Mouse (Mus musculus): ENCODE measurements around the gene Cpvl. TPM values are rescaled to one million over a fixed set of nuclear protein-coding genes. Genes with fewer than 3 reads are reported as not detected.

Gene Cpvl
- total RNA-seq, 2 experiments from 2014 or later = not detected

DNA sequence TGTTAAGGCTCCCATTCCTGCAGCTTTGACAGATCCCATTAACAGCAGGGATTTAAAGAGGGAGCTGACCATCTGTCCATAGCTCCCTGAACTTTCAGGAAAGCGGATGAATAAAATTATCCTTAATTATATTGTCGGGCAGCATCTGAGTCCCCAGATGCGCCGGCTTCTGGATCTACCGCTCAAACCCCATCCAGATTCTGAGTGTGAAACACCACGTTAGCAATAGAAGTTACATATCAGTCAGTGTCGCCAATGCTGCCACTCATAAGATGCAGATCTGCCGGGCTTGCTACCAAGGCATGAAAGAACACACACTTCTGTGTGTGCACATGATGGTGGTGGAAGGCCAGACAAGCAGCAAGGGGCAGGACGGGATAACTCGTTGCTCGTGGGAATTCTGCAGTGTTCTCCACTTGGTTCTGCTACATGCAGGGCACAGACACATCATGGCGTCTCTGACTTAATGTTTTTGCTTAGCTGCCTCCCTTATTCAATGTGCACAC, 6.2 kb downstream of the Cpvl start:
- no peak for DNase-seq

GRCm38 (mm10) chr6:53971729-53972128, 6.7 kb downstream of the Cpvl start:
- no peak for DNase-seq

DNA sequence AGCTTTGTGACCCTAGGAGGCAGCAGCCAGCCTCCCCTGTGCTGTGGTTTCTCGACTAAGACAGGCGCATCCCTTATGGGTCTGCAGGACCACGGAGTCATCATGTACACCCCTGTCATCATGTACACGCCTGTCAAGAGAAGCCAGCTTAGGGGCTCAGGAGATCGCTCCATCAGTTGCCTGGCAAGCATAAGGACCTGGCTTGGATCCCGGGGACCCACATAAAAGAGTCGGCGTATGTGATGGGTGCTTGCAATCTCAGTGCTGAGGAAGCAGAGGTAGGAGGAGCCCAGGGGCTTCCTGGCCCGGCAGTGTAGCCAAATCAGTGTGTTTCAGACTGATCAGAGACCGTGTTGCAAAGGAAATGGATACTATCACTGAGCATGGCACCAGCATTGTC, 9.4 kb downstream of the Cpvl start:
- no peak for DNase-seq

- DNase-seq = no peak
These were observed 9.9 kb downstream of the Cpvl start for GRCm38 (mm10) chr6:53968550-53968949.

- DNase-seq = no peak
These were observed 11.9 kb downstream of the Cpvl start for GRCm38 (mm10) chr6:53966595-53966994.

- DNase-seq = no peak
These were observed 12.6 kb downstream of the Cpvl start for GRCm38 (mm10) chr6:53965900-53966299.

- no peak for DNase-seq
These were observed 14.5 kb downstream of the Cpvl start for GRCm38 (mm10) chr6:53963906-53964496.

DNA sequence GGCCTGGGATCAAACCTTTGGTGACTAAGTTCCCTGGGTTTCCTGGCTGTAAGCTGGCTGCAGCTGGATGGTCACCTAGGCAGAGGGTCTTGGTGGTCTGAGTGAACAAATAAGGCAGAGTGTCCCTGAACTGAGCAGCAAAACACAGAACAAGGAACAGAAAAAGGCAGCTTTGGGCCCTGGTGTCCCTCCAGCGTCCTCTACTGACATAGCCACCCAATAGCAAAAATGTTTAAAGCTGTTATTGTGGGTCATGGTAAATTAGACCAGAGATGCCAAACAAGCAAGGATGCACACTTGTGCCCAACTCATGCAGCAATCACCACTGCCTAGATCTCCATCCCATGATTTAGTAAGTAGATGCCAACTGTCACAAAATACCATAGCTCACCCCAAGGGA, 16.5 kb downstream of the Cpvl start:
- DNase-seq = no peak

DNA sequence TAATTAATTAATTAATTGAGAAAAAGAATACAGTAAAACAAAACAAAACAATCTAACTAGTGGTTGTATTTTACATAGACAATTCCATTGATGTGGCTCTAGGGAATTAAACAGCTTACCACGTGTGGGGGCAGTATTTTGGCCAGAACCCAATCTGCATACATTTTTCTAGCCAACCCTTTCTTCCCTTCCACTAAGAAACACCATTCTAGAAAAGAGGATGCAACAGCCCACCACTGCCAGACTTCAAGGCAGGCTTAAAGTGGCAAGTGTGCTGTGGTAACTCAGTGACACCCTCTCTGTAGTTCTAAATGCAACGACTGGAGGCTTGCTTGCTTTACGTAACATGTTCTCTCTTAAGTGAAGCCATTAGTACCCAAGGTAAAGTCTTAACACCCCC, 18.6 kb downstream of the Cpvl start:
- no peak for DNase-seq

DNA sequence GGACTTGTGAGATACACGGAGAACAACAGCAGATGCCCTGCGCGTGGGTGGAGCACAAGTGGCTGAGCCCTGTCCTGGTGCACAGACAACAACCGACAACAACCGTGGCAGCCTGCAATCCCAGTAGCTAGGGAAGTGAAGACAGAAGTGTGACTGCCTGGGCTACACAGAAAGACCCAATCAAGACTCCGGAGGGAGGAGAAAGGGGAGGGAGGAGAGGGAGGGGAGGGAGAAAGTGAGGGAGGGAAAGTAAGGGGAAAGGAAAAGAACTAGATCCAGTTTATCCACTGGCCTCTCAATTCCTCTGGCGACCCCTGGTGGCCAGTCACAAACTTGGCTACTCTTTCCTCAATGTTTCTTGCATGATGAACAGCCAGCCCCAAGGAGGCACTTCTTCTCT, 20.1 kb downstream of the Cpvl start:
- peak; percentile 87 for DNase-seq

- DNase-seq = no peak
These were observed 22.0 kb downstream of the Cpvl start for GRCm38 (mm10) chr6:53956513-53956912.

GRCm38 (mm10) chr6:53955846-53956245, 22.6 kb downstream of the Cpvl start:
- no peak for DNase-seq

DNA sequence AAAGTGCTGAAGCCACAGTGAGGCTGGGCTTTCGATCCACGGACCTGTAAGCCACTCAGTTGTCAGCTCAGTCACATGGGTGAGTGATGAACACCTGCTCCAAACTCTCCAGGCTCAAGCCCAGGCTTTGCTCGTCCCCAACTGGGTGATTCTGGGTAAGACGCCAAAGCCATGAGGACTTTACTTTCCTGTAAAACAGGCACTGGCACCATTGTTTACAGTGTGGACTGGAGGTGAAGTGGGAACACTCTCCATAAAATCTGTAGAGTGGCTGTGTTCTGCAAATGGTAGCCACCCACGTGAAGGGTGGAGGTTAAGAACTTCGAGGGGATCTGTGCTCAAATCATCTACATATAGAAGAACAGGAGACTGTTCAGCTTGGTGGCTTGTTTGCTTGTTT, 23.2 kb downstream of the Cpvl start:
- no peak for DNase-seq

- DNase-seq = peak; percentile 36
These were observed 24.4 kb downstream of the Cpvl start for GRCm38 (mm10) chr6:53954106-53954505.

DNA sequence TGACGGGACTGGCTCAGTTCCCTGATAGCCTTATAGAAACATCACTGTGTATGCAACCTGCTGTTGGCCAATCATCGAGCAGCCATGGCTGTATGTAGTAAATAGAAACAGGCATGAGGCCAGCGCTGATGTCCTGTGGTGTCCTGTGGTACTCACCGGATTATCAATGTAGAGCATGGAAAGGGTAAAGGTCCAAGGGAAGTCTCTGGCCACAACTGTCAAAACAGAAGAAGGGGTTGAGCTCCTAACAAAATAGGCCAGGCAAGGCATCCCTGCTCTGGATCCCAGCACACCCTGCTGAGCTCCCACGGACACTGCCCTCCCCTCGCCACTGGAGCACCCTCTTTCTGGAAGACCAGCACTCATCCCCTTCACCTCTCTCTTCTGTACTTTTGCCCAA, 25.1 kb downstream of the Cpvl start:
- DNase-seq = no peak

DNA sequence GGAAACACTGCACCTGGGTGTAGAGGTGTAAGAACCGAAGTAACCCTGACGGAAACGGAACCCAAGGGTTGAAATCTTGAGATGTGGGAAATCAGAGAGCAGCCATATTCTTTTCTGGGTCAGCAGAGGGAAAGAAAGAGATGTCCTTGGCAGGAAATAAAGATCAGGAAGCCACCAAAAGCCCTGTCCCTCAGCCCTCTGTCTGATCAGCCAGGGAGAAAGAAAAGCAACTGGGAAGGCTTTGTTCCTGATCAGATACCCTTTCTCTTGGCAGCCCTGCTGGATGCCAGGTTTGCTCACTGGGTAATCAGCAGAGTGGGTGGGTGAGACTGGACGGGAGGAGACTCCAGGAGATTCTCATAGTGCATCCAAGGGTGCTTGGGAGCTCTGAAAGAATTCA, 27.1 kb downstream of the Cpvl start:
- DNase-seq = no peak

DNA sequence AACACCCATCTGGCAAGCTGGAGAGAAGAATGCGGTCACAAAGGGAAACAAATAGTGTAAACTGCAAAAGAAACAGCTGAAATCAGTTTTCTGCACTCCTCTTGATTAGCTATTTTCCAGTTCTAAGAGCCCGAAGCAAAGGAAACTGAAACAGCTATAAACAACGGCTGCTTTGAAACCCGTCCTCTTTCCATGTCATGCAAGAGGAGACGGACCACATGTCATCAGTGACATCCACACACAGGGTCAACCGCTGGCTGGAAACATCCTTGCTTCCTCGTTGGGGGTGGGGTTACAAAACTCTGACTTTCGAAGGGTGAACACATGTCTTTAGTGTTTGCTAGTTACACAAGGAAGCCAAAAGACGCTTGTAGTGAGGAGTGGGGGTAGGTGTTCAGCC, 27.6 kb downstream of the Cpvl start:
- DNase-seq = no peak

- no peak for DNase-seq
These were observed 30.0 kb downstream of the Cpvl start for GRCm38 (mm10) chr6:53948388-53949035.

- no peak for DNase-seq
These were observed 33.6 kb downstream of the Cpvl start for GRCm38 (mm10) chr6:53944887-53945286.

GRCm38 (mm10) chr6:53944417-53944816, 34.1 kb downstream of the Cpvl start:
- DNase-seq = no peak

- DNase-seq = no peak
These were observed 36.2 kb downstream of the Cpvl start for GRCm38 (mm10) chr6:53942190-53942831.

GRCm38 (mm10) chr6:53939752-53940151, 38.7 kb downstream of the Cpvl start:
- DNase-seq = no peak

DNA sequence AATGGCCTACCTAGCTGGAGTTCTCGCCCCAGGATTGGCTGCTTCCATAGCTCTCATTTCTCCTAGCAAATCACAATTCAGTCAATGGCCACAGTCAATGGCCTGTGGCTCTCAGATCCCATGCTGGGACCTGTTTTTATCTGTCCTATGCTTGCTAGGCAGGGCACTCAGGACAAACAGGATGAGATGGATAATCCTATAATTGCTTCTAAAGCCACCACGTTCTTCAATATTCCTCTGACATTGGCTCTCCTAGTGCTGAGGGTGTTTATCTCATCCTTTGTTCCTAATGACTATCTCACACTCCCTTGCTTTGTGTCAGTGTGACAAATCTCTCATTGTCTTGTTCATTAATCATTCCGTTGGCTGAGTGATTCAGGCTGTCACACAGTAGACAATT, 39.5 kb downstream of the Cpvl start:
- DNase-seq = no peak

Data from gastrocnemius, postnatal 10 days (tissue).